Mouse (Mus musculus) MEL (cell line): ENCODE results near the gene Skida1. TPM values are rescaled to one million over a fixed set of nuclear protein-coding genes. Genes with fewer than 3 reads are reported as not detected.

Source experiments
- DNase-seq: peaks from one replicate; pipeline ENCODE4 v3.0.0; 2011; ENCODE audit warnings: low read depth, low spot score
- H3K27ac ChIP-seq: 2 replicates; pipeline ENCODE4 v1.5.1; 2012; ENCODE audit warnings: low read depth, mild to moderate bottlenecking, control low read depth, low read length, moderate library complexity; ENCODE audit not compliant: control insufficient read depth
- H3K27me3 ChIP-seq, 2 experiments: fragments of 150-350 bp in 1 of 2; sonication (generic) in 1 of 2; 2 replicates each; pipeline ENCODE4 v1.6.1; 2012; ENCODE audit warnings: low read length in 2 of 2, mild to moderate bottlenecking in 2 of 2, improper control_type of control experiment in 1 of 2, moderate library complexity in 1 of 2; ENCODE audit not compliant: insufficient read depth in 2 of 2, control insufficient read depth in 1 of 2
- H3K36me3 ChIP-seq, 2 experiments: 2 replicates each; pipeline ENCODE4 v1.6.1; 2012 to 2014; ENCODE audit warnings: low read length in 2 of 2, improper control_type of control experiment in 1 of 2, inconsistent platforms in 1 of 2, mild to moderate bottlenecking in 1 of 2; ENCODE audit not compliant: insufficient read depth in 2 of 2, control insufficient read depth in 1 of 2
- H3K4me1 ChIP-seq, 2 experiments: fragments of 150-350 bp in 1 of 2; sonication (generic) in 1 of 2; 2 replicates each; pipeline ENCODE4 v1.6.1; 2012; ENCODE audit warnings: low read length in 2 of 2, improper control_type of control experiment in 1 of 2, mild to moderate bottlenecking in 1 of 2; ENCODE audit not compliant: insufficient read depth in 2 of 2, control insufficient read depth in 1 of 2
- H3K4me3 ChIP-seq, 2 experiments: fragments of 150-350 bp in 1 of 2; sonication (generic) in 1 of 2; 2 replicates each; pipeline ENCODE4 v1.5.1; 2012; ENCODE audit warnings: low read depth in 2 of 2, low read length in 2 of 2, mild to moderate bottlenecking in 2 of 2, moderate library complexity in 2 of 2, control low read depth in 1 of 2, improper control_type of control experiment in 1 of 2; ENCODE audit not compliant: control insufficient read depth in 1 of 2, insufficient read depth in 1 of 2
- H3K79me2 ChIP-seq: 2 replicates; pipeline ENCODE4 v1.6.1; 2012; ENCODE audit warnings: mild to moderate bottlenecking, low read length, moderate library complexity; ENCODE audit not compliant: control insufficient read depth, poor library complexity, insufficient read depth
- H3K9ac ChIP-seq: 2 replicates; pipeline ENCODE4 v1.6.1; 2012; ENCODE audit warnings: low read depth, mild to moderate bottlenecking, control low read depth, low read length, moderate library complexity; ENCODE audit not compliant: control insufficient read depth, poor library complexity, severe bottlenecking
- H3K9me3 ChIP-seq: fragments of 150-350 bp; sonication (generic); replicated peaks from 2 replicates; pipeline ENCODE4 v1.6.1; 2012; ENCODE audit warnings: mild to moderate bottlenecking, low read length, improper control_type of control experiment, moderate library complexity; ENCODE audit not compliant: insufficient read depth
- BHLHE40 ChIP-seq: IDR thresholded peaks from 2 replicates; pipeline ENCODE4 v1.6.1; 2012; ENCODE audit warnings: low read depth, mild to moderate bottlenecking, inconsistent platforms, low read length, improper control_type of control experiment, borderline replicate concordance
- CHD2 ChIP-seq: IDR thresholded peaks from 2 replicates; pipeline ENCODE4 v1.6.1; 2011; ENCODE audit warnings: low read length, improper control_type of control experiment
- E2F4 ChIP-seq: IDR thresholded peaks from 2 replicates; pipeline ENCODE4 v1.6.1; 2011; ENCODE audit warnings: low read depth, low read length, improper control_type of control experiment, borderline replicate concordance
- ELF1 ChIP-seq: IDR thresholded peaks from 2 replicates; pipeline ENCODE4 v1.6.1; 2014; ENCODE audit warnings: low read depth, mild to moderate bottlenecking, inconsistent platforms, low read length, improper control_type of control experiment, moderate library complexity
- EP300 ChIP-seq, 2 experiments: IDR thresholded peaks; 2 replicates each; pipeline ENCODE4 v1.6.1; 2011; ENCODE audit warnings: improper control_type of control experiment in 2 of 2, low read length in 2 of 2, low read depth in 1 of 2, mild to moderate bottlenecking in 1 of 2
- ETS1 ChIP-seq: IDR thresholded peaks from 2 replicates; pipeline ENCODE4 v1.6.1; 2012; ENCODE audit warnings: low read depth, mild to moderate bottlenecking, inconsistent platforms, low read length, improper control_type of control experiment, moderate library complexity
- GATA1 ChIP-seq: IDR thresholded peaks from 2 replicates; pipeline ENCODE4 v1.6.1; 2011; ENCODE audit warnings: low read depth, low read length, improper control_type of control experiment
- HCFC1 ChIP-seq: IDR thresholded peaks from 2 replicates; pipeline ENCODE4 v1.6.1; 2012; ENCODE audit warnings: low read depth, mild to moderate bottlenecking, inconsistent platforms, low read length, improper control_type of control experiment, moderate library complexity
- JUND ChIP-seq: IDR thresholded peaks from 2 replicates; pipeline ENCODE4 v1.6.1; 2011; ENCODE audit warnings: low read depth, mild to moderate bottlenecking, improper control_type of control experiment, low read length
- KAT2A ChIP-seq: conservative IDR thresholded peaks from 2 replicates; pipeline ENCODE4 v1.6.1; 2012; ENCODE audit warnings: low read depth, low read length, improper control_type of control experiment, inconsistent platforms
- MAFK ChIP-seq: IDR thresholded peaks from 2 replicates; pipeline ENCODE4 v1.6.1; 2011; ENCODE audit warnings: low read depth, mild to moderate bottlenecking, low read length, improper control_type of control experiment, borderline replicate concordance
- MYB ChIP-seq: IDR thresholded peaks from 2 replicates; pipeline ENCODE4 v1.6.1; 2011; ENCODE audit warnings: mild to moderate bottlenecking, low read depth, low read length, improper control_type of control experiment
- NELFE ChIP-seq: IDR thresholded peaks from 2 replicates; pipeline ENCODE4 v1.6.1; 2011; ENCODE audit warnings: low read depth, low read length, improper control_type of control experiment
- NRF1 ChIP-seq: IDR thresholded peaks from 2 replicates; pipeline ENCODE4 v1.6.1; 2014; ENCODE audit warnings: low read depth, mild to moderate bottlenecking, inconsistent platforms, low read length, improper control_type of control experiment, moderate library complexity; ENCODE audit not compliant: poor library complexity, insufficient read depth, severe bottlenecking
- POLR2A ChIP-seq, 2 experiments: IDR thresholded peaks; 2 replicates each; pipeline ENCODE4 v1.6.1; 2011 to 2012; ENCODE audit warnings: low read length in 2 of 2, mild to moderate bottlenecking in 2 of 2, control low read depth in 1 of 2, improper control_type of control experiment in 1 of 2, low read depth in 1 of 2, moderate library complexity in 1 of 2; ENCODE audit not compliant: control insufficient read depth in 1 of 2, insufficient read depth in 1 of 2, poor library complexity in 1 of 2
- RCOR1 ChIP-seq: IDR thresholded peaks from 2 replicates; pipeline ENCODE4 v1.6.1; 2012; ENCODE audit warnings: low read depth, mild to moderate bottlenecking, inconsistent platforms, low read length, improper control_type of control experiment
- SIN3A ChIP-seq: IDR thresholded peaks from 2 replicates; pipeline ENCODE4 v1.6.1; 2012; ENCODE audit warnings: low read length, improper control_type of control experiment, inconsistent platforms
- TBP ChIP-seq: IDR thresholded peaks from 2 replicates; pipeline ENCODE4 v1.8.0; 2011; ENCODE audit warnings: low read depth, low read length, improper control_type of control experiment
- TCF12 ChIP-seq: IDR thresholded peaks from 2 replicates; pipeline ENCODE4 v1.6.1; 2014; ENCODE audit warnings: low read depth, mild to moderate bottlenecking, inconsistent platforms, low read length, improper control_type of control experiment, moderate library complexity
- ZC3H11A ChIP-seq: IDR thresholded peaks from 2 replicates; pipeline ENCODE4 v1.6.1; 2012; ENCODE audit warnings: low read depth, mild to moderate bottlenecking, inconsistent platforms, low read length, improper control_type of control experiment
- ZKSCAN1 ChIP-seq: IDR thresholded peaks from 2 replicates; pipeline ENCODE4 v1.6.1; 2012; ENCODE audit warnings: low read depth, mild to moderate bottlenecking, inconsistent platforms, low read length, improper control_type of control experiment, moderate library complexity
- ZNF384 ChIP-seq: IDR thresholded peaks from 2 replicates; pipeline ENCODE4 v1.6.1; 2012; ENCODE audit warnings: low read depth, mild to moderate bottlenecking, inconsistent platforms, low read length, improper control_type of control experiment
- polyA plus RNA-seq, 2 experiments: library from polyadenylated mRNA; stranded (reverse) in 1 of 2; unstranded in 1 of 2; fragments of >175 nt in 1 of 2; fragments of >200 nt in 1 of 2; gene quantifications; 2 replicates each; pipeline versions ENCODE4 v1.2.1 to v1.2.4; 2012; ENCODE audit warnings: low replicate concordance in 2 of 2, low read depth in 1 of 2; ENCODE audit not compliant: insufficient read length in 2 of 2, insufficient read depth in 1 of 2, missing spikeins in 1 of 2
- total RNA-seq: library from RNA; depleted of rRNA; stranded (reverse); fragments of 300-350 nt; gene quantifications from 2 replicates; pipeline ENCODE4 v1.2.3, GENCODE M21; 2012

Skida1 gene
- total and polyA plus RNA-seq, 3 experiments = 0.12 to 0.88 TPM; not detected in 1

GRCm38 (mm10) chr2:18071947-18072346 lies 23.1 kb upstream of the Skida1 start:
- H3K4me1 ChIP-seq = peaks cover 2 to 4% of the 10 kb centered on the region in 2 experiments; a peak in 2 of 4 replicates
- no peak for DNase-seq

DNA sequence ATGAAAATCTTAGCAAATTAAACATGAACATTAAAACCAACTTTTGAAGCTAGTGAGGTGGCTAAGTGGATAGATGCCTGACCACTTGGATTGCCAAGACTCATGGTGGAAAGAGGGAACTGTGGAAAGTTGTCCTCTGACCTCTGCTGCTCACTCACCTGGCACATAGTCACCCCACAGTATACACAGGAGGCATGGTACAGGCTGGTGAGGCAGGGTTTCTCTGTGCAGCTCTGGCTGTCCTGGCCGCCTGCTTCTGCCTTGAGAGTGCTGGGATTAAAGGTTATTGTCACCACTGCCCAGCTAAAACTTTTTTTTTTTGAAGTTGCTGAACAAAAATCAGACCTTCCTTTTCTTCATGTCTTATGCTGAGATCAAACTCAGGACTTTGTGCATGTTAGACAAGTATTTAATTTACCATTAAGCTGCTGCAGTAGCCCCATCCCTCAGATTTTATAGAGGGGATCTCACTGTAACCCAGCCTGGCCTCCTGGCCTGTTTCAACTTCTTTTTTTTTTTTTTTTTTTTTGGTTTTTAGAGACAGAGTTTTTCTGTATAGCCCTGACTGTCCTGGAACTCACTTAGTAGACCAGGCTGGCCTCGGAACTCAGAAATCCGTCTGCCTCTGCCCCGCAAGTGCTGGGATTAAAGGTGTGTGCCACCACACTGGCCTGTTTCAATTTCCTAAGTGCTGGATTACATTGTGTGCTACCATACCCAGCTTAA lies 19.4 kb upstream of the Skida1 start:
- H3K4me1 ChIP-seq = peaks cover 4 to 8% of the 10 kb centered on the region in 2 experiments; a peak in 3 of 4 replicates
- no peak for DNase-seq
- no peak overlapping the region for H3K4me3 ChIP-seq
- peaks cover 26 to 31% of the 10 kb centered on the region in 2 experiments for H3K36me3 ChIP-seq
- H3K27ac ChIP-seq = no peak overlapping the region
- H3K9me3 ChIP-seq = no peaks in the 10 kb centered on the region
- no peaks in the 10 kb centered on the region for H3K27me3 ChIP-seq
- TF ChIP-seq HCFC1 = no peak
- no peak for TF ChIP-seq KAT2A
- TF ChIP-seq ETS1 = no peak
- no peak for TF ChIP-seq MAFK
- TF ChIP-seq GATA1 = no peak
- peak; percentile 64 for TF ChIP-seq ZNF384
- no peak for TF ChIP-seq SIN3A
- TF ChIP-seq TCF12 = no peak
- TF ChIP-seq JUND = no peak
- no peak for TF ChIP-seq CHD2
- TF ChIP-seq POLR2A (IDR thresholded peaks at IDR 0.05; ENCODE audit: control insufficient read depth in 1 of 2, insufficient read depth in 1 of 2, low read depth in 1 of 2, low read length in 2 of 2, poor library complexity in 1 of 2) = peak in 1 of 2 experiments; percentile 2; a peak in 1 of 4 replicates
- TF ChIP-seq MYB = no peak
- TF ChIP-seq NRF1 = no peak
- TF ChIP-seq ZC3H11A = no peak
- TF ChIP-seq RCOR1 = no peak
- no peak for TF ChIP-seq ZKSCAN1
- TF ChIP-seq NELFE = no peak
- no peak for TF ChIP-seq ELF1
- H3K9ac ChIP-seq = peak overlapping the region; percentile 18; the same call in 1 of the 2 replicates
- peaks cover 49% of the 10 kb centered on the region for H3K79me2 ChIP-seq

More at GRCm38 (mm10) chr2:18071947-18072346, 23.1 kb upstream of the Skida1 start:
- Histone ChIP-seq H3K36me3 (peaks cover 18 to 51% of the 10 kb centered on the region in 2 experiments), H3K27ac (no peak overlapping the region), H3K79me2 (peaks cover 26% of the 10 kb centered on the region), H3K4me3 (no peak overlapping the region), H3K9ac (no peak overlapping the region), H3K9me3 (no peaks in the 10 kb centered on the region), H3K27me3 (no peaks in the 10 kb centered on the region)
- TF ChIP-seq BHLHE40 (no peak), E2F4 (no peak), TBP (no peak), MAFK (no peak), KAT2A (no peak), EP300 (IDR thresholded peaks at IDR 0.05; ENCODE audit: low read depth in 1 of 2, low read length in 2 of 2) (no peak), JUND (no peak), ZNF384 (no peak), NELFE (no peak)
